Mouse (Mus musculus) megakaryocyte, adult 5-6 weeks (primary cell): ENCODE results near the gene Sobp. TPM values are rescaled to one million over a fixed set of nuclear protein-coding genes. Genes with fewer than 3 reads are reported as not detected.

Experiments
- ATAC-seq: 2 replicates; pipeline ENCODE4 v1.8.0; 2016; ENCODE audit warnings: mild to moderate bottlenecking, inconsistent platforms; ENCODE audit not compliant: poor library complexity, severe bottlenecking
- total RNA-seq, 2 experiments: library from RNA; stranded (forward) in 1 of 2; stranded (reverse) in 1 of 2; fragments of 153-499, 151-499 nt in 1 of 2; fragments of 221-1000, 200-1000 nt in 1 of 2; gene quantifications; 2 replicates each; pipeline versions ENCODE4 v1.2.3 to v1.2.4; 2015 to 2017

Gene Sobp
- total RNA-seq (2015): not detected in 2 replicates
- not detected in 2 replicates for total RNA-seq (2017)

- no peak for ATAC-seq
Measured at GRCm38 (mm10) chr10:43174326-43175155, at the start of gene Sobp, which contains the start of gene 9030612E09Rik. Sobp (minus strand) TSS chr10:43174530. 9030612E09Rik (plus strand) TSS chr10:43174704.

DNA sequence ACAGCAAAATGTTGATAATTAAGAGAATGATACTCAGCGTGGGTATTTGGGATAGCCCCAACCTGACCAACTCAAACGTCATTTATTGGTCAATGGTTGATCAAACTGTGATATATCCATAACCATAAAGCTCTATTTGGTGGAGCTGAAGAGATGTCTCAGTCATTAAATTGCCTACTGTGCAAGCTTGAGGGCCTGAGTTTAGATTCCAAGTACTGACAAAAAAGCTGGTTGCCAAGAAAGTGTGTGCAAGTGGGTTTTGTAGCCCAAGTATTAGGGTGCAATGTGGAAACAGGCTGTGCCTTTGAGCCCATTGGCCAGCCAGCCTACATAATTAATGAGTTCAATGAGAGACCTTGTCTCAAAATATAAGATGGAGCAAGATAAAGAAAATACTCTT is 49.1 kb upstream of the Sobp start:
- ATAC-seq: no peak

DNA sequence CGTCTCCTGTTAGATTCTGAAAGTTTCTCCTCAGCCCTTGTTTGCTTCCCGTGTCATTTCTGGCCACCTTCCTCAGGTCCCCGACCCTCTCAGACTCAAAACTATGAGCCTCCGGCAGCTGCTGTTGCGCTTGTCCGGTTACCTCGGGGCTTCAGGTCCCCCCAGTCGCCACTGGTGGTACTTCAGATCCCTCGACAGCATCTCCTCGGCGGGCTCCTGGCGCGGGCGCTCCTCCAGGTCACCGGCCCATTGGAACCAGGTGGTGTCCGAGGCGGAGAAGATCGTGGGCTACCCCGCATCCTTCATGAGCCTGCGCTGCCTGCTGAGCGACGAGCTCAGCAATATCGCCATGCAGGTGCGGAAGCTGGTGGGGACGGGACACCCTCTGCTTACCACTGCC is 47.3 kb upstream of the Sobp start:
- ATAC-seq: peak; percentile 22

DNA sequence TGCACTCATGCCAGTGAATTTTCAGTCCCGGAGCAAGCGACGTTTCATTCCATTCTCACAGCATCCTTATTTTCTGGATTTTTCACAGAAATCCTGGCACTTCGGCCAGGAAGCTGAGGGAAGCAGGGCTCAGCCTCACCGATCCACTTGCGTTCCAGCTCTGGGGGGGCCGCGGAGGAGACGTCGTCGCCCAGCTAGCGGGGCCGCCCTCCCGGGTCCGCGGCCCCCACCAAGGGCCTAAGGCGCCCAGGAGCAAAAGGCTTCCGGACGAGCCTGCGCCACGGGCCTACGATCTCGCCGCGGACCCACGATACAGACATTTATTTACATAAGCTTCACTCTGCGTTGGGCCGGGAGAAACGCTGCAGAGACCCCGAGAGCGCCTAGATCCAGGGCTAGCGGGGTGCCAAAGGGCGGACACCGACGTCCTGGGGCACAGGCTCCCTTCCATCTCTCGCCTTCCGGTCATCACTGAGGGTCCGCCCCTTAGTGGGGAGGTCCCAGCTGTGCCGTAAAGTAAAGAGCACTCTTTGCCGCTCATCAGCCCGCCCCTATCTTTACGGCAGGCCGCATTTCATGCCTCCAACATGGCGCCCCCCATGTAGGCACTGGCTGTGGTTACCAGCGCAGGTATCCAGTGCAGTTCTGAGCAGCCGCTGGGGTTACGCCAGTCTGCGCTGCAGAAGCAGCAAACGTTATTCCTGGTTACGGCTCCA is 46.7 kb upstream of the Sobp start, which contains the start of gene Pdss2:
Gene Pdss2, plus strand, starts transcription at position 577 of the 716 bp plus-strand sequence.
- peak; percentile 99 for ATAC-seq

- ATAC-seq: peak; percentile 4; the same call in 1 of the 2 replicates
Measured at GRCm38 (mm10) chr10:43220479-43220878, 46.1 kb upstream of the Sobp start.

DNA sequence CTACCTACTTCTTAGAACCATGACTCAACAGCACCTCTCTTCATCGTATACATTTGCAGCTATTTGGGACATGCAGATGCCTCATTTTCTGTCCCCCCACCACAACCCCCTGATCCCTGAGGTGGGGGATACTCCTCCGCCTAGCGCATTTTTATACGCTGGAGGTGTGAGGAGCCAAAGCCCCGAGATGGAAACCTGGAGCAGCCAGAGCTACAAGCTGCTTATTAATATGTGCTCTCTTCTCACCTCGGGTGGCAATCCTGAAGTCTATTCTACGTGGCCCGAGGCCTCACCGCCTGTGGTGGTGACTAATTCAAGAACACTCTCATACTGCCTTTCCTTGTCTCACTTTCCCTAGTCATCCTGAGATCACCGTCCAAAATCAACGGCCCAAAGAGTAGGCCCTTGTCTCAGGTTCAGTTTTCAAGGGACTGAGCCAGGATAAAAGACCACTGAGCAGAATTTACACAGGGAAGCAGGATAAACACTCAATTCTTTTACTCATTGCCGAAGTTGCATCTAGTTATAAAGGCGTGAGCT is 43.1 kb upstream of the Sobp start:
- ATAC-seq: no peak

DNA sequence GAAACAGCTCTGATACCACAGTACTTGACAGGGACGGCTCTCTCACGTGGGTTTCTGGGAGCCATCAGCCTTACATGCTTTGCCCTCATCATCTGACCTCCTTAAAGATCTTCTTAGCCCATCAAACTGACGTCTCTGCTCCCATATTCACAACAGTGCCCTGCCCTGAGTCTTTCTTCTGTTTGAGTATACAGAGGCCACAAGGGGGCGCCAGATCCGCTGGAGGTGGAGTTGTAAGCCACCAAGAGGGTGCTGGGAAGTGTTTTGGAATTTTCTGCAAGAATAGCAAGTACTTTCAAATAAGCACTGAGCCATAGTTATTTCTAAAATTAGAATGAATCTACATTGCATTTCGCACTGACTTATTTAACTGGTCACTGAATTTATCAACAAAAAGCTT is 37.5 kb upstream of the Sobp start:
- peak; percentile 63; the same call in 1 of the 2 replicates for ATAC-seq

DNA sequence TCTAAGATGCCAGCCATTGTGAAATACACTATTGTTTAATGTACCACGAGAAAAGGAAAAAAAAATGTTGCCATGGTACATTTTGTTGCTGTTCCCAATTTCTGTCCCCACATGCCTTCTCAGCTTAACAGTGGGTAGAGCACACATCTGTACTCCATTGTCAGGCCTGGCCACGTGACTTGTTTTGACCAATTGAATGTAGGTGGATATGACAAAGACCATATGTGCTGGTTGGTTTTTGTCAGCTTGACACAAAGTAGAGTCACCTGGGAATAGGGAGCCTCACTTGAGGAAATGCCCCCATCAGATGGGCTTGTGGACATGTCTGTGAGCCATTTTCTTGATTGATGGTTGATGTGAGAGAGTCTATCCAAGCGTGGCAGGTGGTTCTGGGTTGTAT is 29.5 kb upstream of the Sobp start:
- no peak for ATAC-seq

DNA sequence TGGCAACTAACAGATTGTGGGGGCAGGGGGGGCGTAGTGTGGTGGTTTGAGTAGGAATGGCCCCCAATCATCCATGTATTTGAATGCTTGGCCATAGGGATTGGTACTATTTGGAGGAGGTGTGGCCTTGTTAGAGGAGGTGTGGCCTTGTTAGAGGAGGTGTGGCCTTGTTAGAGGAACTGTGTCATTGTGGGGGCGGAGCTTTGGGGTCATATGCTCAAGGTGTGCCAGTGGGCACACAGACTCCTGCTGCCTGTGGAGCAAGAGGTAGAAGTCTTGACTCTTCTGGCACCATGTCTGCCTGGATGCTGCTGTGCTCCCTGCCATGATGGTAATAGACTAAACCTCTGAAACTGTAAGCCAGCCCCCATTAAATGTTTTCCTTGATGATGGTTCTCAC is 25.9 kb upstream of the Sobp start:
- ATAC-seq: no peak

DNA sequence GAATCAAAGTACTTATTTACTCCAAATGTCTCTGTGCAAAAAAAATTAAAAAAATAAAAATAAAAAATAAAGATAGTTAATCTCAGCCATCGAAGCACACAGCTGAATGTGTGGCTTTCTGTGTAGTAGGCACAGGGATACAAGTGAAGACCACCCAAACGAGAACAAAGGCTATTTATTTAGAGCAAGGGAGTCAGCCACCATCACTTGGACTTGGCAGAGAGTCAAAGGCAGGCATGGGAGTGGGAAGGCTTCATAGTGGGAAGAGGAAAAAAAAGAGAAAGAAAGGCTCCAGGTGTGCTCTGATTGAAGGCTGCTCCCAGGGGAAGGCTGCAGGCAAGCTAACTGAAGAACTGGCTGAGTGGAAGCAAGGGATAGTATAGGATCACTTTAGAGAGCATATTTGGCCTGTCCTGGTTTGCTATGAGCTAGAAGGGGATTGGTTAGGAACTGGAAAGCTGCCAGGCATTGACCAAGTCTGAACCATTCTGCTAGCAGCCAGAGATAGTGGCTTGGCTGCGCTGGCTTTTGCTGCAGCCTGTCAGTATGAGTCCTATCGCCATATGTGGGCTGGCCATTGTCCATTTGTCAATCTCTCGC is 6.1 kb upstream of the Sobp start:
- no peak for ATAC-seq

DNA sequence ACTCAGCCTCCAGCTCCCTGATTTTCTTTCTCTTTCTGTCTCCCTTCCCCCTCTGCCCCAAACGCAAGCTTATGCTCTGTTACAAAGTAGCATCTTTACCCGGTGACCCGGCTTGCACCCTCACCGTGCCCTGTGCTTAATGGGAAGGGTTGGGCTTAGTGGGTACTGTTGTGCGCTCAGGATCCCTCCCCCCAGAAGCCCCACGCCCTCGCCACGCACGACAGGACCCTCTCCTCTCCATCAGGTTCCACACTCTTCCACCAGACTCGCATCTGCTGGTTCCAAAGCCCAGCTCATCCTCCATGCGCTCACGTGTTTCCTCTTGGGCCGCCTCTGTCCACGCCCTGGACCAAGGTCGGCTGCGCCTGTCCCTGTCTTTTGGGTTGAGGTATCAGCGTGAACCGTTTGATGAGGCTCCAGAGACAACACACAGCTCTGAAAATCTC is 849 bp upstream of the Sobp start:
- no peak for ATAC-seq

DNA sequence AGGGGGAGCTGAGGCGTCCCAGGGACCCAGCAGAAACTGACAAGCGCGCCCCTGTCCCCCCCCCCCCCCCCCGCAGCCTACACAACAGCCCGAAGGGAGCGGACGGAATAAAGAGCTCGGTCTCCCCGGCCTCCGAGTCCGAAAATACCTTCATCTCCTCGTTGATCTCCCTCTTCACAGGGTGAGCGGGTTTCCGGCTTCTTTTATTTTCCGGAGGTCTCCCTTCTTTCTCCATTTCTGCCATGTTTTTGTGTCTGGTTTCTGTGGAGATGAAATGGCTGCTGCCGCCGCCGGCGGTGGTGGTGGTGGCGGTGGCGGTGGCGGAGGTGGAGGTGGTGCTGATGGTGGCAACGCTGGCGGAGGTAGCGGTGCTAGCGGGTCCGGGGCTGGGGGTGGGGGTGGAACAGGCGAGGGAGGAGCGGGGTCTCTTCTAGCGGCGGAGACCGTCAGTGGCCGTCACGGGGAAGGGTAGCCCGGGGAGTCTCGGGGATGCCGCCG is 453 bp downstream of the Sobp start:
- no peak for ATAC-seq

- ATAC-seq: no peak
Measured at GRCm38 (mm10) chr10:43173141-43173827, 1.0 kb downstream of the Sobp start.

DNA sequence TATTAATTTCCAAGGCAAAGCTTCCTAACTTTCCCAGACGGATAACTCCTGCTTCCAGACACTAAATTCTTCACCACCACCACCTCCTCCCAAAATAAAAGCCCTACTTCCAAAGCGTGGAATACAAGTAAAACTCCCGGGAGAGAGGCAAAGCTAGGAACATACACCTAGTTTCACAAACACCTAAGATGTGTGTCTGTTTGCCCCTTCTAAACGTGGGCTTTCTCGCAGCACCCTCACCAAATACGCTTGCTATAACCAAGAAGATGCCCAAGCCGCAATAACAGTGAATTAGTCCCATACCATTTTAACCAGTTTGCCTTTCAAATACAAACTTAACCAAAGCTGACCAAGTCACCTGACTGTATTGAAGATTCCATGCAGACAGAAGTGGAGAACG is 1.8 kb downstream of the Sobp start:
- ATAC-seq: no peak

GRCm38 (mm10) chr10:43172066-43172465 is 2.3 kb downstream of the Sobp start:
- ATAC-seq: no peak

- no peak for ATAC-seq
Measured at GRCm38 (mm10) chr10:43171106-43171505, 3.2 kb downstream of the Sobp start.

GRCm38 (mm10) chr10:43168847-43169246 is 5.5 kb downstream of the Sobp start:
- no peak for ATAC-seq

GRCm38 (mm10) chr10:43166817-43167216 is 7.5 kb downstream of the Sobp start:
- ATAC-seq: no peak

- ATAC-seq: no peak
Measured at GRCm38 (mm10) chr10:43166146-43166545, 8.2 kb downstream of the Sobp start.

GRCm38 (mm10) chr10:43164406-43164805 is 9.9 kb downstream of the Sobp start:
- ATAC-seq: no peak
